Mouse (Mus musculus): ENCODE results near the gene Cbfb. TPM values are rescaled to one million over a fixed set of nuclear protein-coding genes. Genes with fewer than 3 reads are reported as not detected.

The Cbfb gene
- polyA plus RNA-seq, 1 experiment from 2014 or later, result 85.2 TPM

DNA sequence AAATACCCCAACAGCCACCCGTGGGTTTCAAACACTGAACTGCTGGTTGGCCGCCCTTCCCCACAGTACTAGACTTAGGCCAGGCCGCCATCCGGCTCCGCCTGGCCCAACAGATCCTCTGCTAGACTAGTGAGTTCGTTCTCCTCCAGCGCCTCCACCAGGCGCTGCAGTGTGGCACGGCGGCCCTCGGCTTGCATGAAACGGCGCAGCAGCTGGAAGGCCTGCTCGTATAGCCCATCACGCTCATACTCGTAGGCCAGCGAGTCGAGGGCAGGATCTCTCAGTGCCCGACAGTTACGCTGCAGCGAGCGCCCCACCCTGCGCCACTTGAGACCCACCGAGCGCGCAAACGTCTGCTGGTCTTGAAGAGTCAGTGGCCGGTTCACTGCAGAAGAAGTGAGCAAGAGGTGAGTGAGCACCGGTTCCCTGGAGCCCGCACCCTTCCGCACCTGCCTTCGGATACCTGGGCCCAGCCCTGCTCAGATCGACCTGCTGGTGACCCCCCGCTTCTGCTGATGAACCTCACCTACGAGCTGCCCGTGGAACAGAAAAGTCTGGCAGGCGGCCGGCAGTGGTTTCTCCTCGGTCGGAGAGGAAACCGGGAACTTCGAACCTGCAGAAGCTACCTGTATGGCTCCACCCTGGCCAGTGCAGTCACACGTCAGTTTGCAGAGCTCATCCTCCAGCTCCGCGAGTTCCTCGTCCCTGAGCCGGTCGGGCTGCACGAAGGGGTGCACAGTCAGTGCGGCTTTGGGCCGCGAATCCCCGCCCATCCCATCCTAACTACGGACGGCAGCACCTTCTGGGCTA is 88.6 kb downstream of the Cbfb start:
- Histone ChIP-seq H3K4me3 (ENCODE audit: low read depth, low read length) (peak overlapping the region; percentile 37), H3K27me3 (ENCODE audit: insufficient read depth, low read length) (peaks cover 33% of the 10 kb centered on the region), H3K4me2 (peak overlapping the region; percentile 67), H3K9me3 (ENCODE audit: low read depth, low read length) (no peaks in the 10 kb centered on the region), H3K27ac (ENCODE audit: low read depth) (no peak overlapping the region), H3K4me1 (ENCODE audit: insufficient read depth) (peaks cover 10% of the 10 kb centered on the region; the same call in 1 of the 2 replicates), H3K9ac (peak overlapping the region; percentile 4), H3K36me3 (ENCODE audit: insufficient read depth) (no peaks in the 10 kb centered on the region)
- 4% methylated on average over 55 of the region's 55 CpGs for WGBS
- DNase-seq (peak; percentile 71), ATAC-seq (ENCODE audit: insufficient read depth) (peak; percentile 0; the same call in 1 of the 2 replicates)
- peak; percentile 34 for TF ChIP-seq CTCF (IDR thresholded peaks at IDR 0.05; ENCODE audit: low read depth)

- H3K4me1 ChIP-seq (ENCODE audit: insufficient read depth), result peaks cover 10% of the 10 kb centered on the region; the same call in 1 of the 2 replicates
- no peaks in the 10 kb centered on the region for H3K36me3 ChIP-seq (ENCODE audit: insufficient read depth)
- peak; percentile 88 for DNase-seq
- H3K4me3 ChIP-seq (ENCODE audit: low read depth, low read length), result peak overlapping the region; percentile 37
- peak overlapping the region; percentile 4; the same call in 1 of the 2 replicates for H3K9ac ChIP-seq
- peak overlapping the region; percentile 67 for H3K4me2 ChIP-seq
- TF ChIP-seq CTCF (IDR thresholded peaks at IDR 0.05; ENCODE audit: low read depth), result peak; percentile 93
- peak; percentile 20 for ATAC-seq (ENCODE audit: insufficient read depth)
- WGBS, result 3% methylated on average over 30 of the region's 30 CpGs
- no peaks in the 10 kb centered on the region for H3K9me3 ChIP-seq (ENCODE audit: low read depth, low read length)
- H3K27ac ChIP-seq (ENCODE audit: low read depth), result no peak overlapping the region
- peaks cover 33% of the 10 kb centered on the region for H3K27me3 ChIP-seq (ENCODE audit: insufficient read depth, low read length)
These were observed 89.3 kb downstream of the Cbfb start for GRCm38 (mm10) chr8:105259721-105260320.

- WGBS, result 67% methylated on average over 7 of the region's 7 CpGs
- no peak overlapping the region for H3K9ac ChIP-seq
These were observed 90.1 kb downstream of the Cbfb start for GRCm38 (mm10) chr8:105260371-105261099.

GRCm38 (mm10) chr8:105261326-105261980 is 91.0 kb downstream of the Cbfb start:
- ATAC-seq (ENCODE audit: insufficient read depth), result no peak
- 86% methylated on average over 12 of the region's 12 CpGs for WGBS
- H3K9ac ChIP-seq, result no peak overlapping the region
- no peak overlapping the region for H3K4me3 ChIP-seq (ENCODE audit: low read depth, low read length)
- H3K27me3 ChIP-seq (ENCODE audit: insufficient read depth, low read length), result peaks cover 38% of the 10 kb centered on the region
- no peak for DNase-seq
- no peak overlapping the region for H3K4me2 ChIP-seq
- no peak overlapping the region for H3K27ac ChIP-seq (ENCODE audit: low read depth)
- no peaks in the 10 kb centered on the region for H3K36me3 ChIP-seq (ENCODE audit: insufficient read depth)
- peaks cover 16% of the 10 kb centered on the region; the same call in 1 of the 2 replicates for H3K4me1 ChIP-seq (ENCODE audit: insufficient read depth)
- no peaks in the 10 kb centered on the region for H3K9me3 ChIP-seq (ENCODE audit: low read depth, low read length)
- 0 out of 2 replicates have a peak, but pooled peaks have one; percentile 8 for TF ChIP-seq CTCF (IDR thresholded peaks at IDR 0.05; ENCODE audit: low read depth)

More at GRCm38 (mm10) chr8:105260371-105261099, 90.1 kb downstream of the Cbfb start:
- no peak for TF ChIP-seq CTCF (IDR thresholded peaks at IDR 0.05; ENCODE audit: low read depth)
- Histone ChIP-seq H3K9me3 (ENCODE audit: low read depth, low read length) (no peaks in the 10 kb centered on the region), H3K4me3 (ENCODE audit: low read depth, low read length) (no peak overlapping the region), H3K27me3 (ENCODE audit: insufficient read depth, low read length) (peaks cover 33% of the 10 kb centered on the region), H3K36me3 (ENCODE audit: insufficient read depth) (no peaks in the 10 kb centered on the region), H3K27ac (ENCODE audit: low read depth) (no peak overlapping the region), H3K4me2 (no peak overlapping the region), H3K4me1 (ENCODE audit: insufficient read depth) (peaks cover 16% of the 10 kb centered on the region; the same call in 1 of the 2 replicates)
- ATAC-seq (ENCODE audit: insufficient read depth) (no peak), DNase-seq (no peak)

- no peak overlapping the region; the same call in 1 of the 2 replicates for H3K4me3 ChIP-seq (ENCODE audit: low read depth, low read length)
- H3K27ac ChIP-seq (ENCODE audit: low read depth), result no peak overlapping the region
- DNase-seq, result no peak
- H3K9me3 ChIP-seq (ENCODE audit: low read depth, low read length), result no peaks in the 10 kb centered on the region
- TF ChIP-seq CTCF (IDR thresholded peaks at IDR 0.05; ENCODE audit: low read depth), result no peak
- H3K9ac ChIP-seq, result no peak overlapping the region
- WGBS, result 42% methylated on average over 16 of the region's 16 CpGs
- H3K4me2 ChIP-seq, result peak overlapping the region; percentile 73
- no peak for ATAC-seq (ENCODE audit: insufficient read depth)
- peaks cover 51% of the 10 kb centered on the region for H3K27me3 ChIP-seq (ENCODE audit: insufficient read depth, low read length)
- H3K4me1 ChIP-seq (ENCODE audit: insufficient read depth), result peaks cover 16% of the 10 kb centered on the region; the same call in 1 of the 2 replicates
- no peaks in the 10 kb centered on the region for H3K36me3 ChIP-seq (ENCODE audit: insufficient read depth)
These were observed 92.9 kb downstream of the Cbfb start for GRCm38 (mm10) chr8:105263244-105263912.

Data from lung, embryonic 14.5 days (tissue).